Mouse (Mus musculus) cerebellum, postnatal 10 days (tissue): Measurements from ENCODE around the gene Fgf13.

Experiments used
- DNase-seq, 2 experiments: peaks; one replicate each; pipeline ENCODE4 v3.0.0; 2021; ENCODE audit warnings: mixed read lengths in 2 of 2

Fgf13 gene

GRCm38 (mm10) chrX:59182323-59182722 lies 385.5 kb downstream of the Fgf13 start:
- DNase-seq = peak; percentile 25 to 33

- no peak for DNase-seq
Measured at GRCm38 (mm10) chrX:59179627-59180026, 388.2 kb downstream of the Fgf13 start.

- DNase-seq = peak; percentile 83 to 85
Measured at GRCm38 (mm10) chrX:59179081-59179596, 388.7 kb downstream of the Fgf13 start.

GRCm38 (mm10) chrX:59177653-59178052 lies 390.2 kb downstream of the Fgf13 start:
- peak; percentile 18 to 23 for DNase-seq

GRCm38 (mm10) chrX:59172200-59172599 lies 395.7 kb downstream of the Fgf13 start:
- peak in 1 of 2 experiments; percentile 65 for DNase-seq

- DNase-seq = no peak
Measured at GRCm38 (mm10) chrX:59166763-59167162, 401.1 kb downstream of the Fgf13 start.

- DNase-seq = no peak
Measured at GRCm38 (mm10) chrX:59141947-59142346, 425.9 kb downstream of the Fgf13 start.

GRCm38 (mm10) chrX:59134928-59135361 lies 432.9 kb downstream of the Fgf13 start:
- DNase-seq = peak; percentile 45 to 56

- DNase-seq = peak; percentile 36 to 55
Measured at GRCm38 (mm10) chrX:59134166-59134861, 433.6 kb downstream of the Fgf13 start.

GRCm38 (mm10) chrX:59133834-59134165 lies 434.1 kb downstream of the Fgf13 start:
- DNase-seq = no peak

- peak; percentile 5 to 12 for DNase-seq
Measured at GRCm38 (mm10) chrX:59133416-59133815, 434.5 kb downstream of the Fgf13 start.

GRCm38 (mm10) chrX:59126637-59127036 lies 441.2 kb downstream of the Fgf13 start:
- no peak for DNase-seq

GRCm38 (mm10) chrX:59113187-59113586 lies 454.7 kb downstream of the Fgf13 start:
- DNase-seq = no peak

GRCm38 (mm10) chrX:59085928-59086327 lies 481.9 kb downstream of the Fgf13 start:
- no peak for DNase-seq

GRCm38 (mm10) chrX:59080427-59080826 lies 487.4 kb downstream of the Fgf13 start:
- DNase-seq = no peak

GRCm38 (mm10) chrX:59072083-59072482 lies 495.8 kb downstream of the Fgf13 start:
- DNase-seq = no peak

- DNase-seq = no peak
Measured at GRCm38 (mm10) chrX:59063157-59063556, 504.7 kb downstream of the Fgf13 start.

GRCm38 (mm10) chrX:59034969-59035368 lies 532.9 kb downstream of the Fgf13 start:
- no peak for DNase-seq
